Mouse (Mus musculus) megakaryocyte, adult 5-6 weeks (primary cell): ENCODE measurements around the gene Snn. TPM values are rescaled to one million over a fixed set of nuclear protein-coding genes. Genes with fewer than 3 reads are reported as not detected.

Experiments
- ATAC-seq: 2 replicates; pipeline ENCODE4 v1.8.0; 2016; ENCODE audit warnings: mild to moderate bottlenecking, inconsistent platforms; ENCODE audit not compliant: poor library complexity, severe bottlenecking
- total RNA-seq, 2 experiments: library from RNA; stranded (forward) in 1 of 2; stranded (reverse) in 1 of 2; fragments of 153-499, 151-499 nt in 1 of 2; fragments of 221-1000, 200-1000 nt in 1 of 2; gene quantifications; 2 replicates each; pipeline versions ENCODE4 v1.2.3 to v1.2.4; 2015 to 2017

The Snn gene
- total RNA-seq, 2 experiments from 2014 or later: 1.1 to 1.5 TPM

GRCm38 (mm10) chr16:11078216-11078869 is 17.6 kb downstream of the Snn start:
- ATAC-seq: no peak

- ATAC-seq: no peak
Measured at GRCm38 (mm10) chr16:11084181-11084580, 23.4 kb downstream of the Snn start.

GRCm38 (mm10) chr16:11086299-11086698 is 25.6 kb downstream of the Snn start:
- no peak for ATAC-seq

- ATAC-seq: no peak
Measured at GRCm38 (mm10) chr16:11086856-11087588, 26.3 kb downstream of the Snn start.

- no peak for ATAC-seq
Measured at GRCm38 (mm10) chr16:11090836-11091570, 30.3 kb downstream of the Snn start.

- ATAC-seq: no peak
Measured at GRCm38 (mm10) chr16:11092061-11092460, 31.3 kb downstream of the Snn start.

GRCm38 (mm10) chr16:11092523-11092922 is 31.8 kb downstream of the Snn start:
- no peak for ATAC-seq

- ATAC-seq: no peak
Measured at GRCm38 (mm10) chr16:11093717-11094386, 33.1 kb downstream of the Snn start.

- ATAC-seq: no peak
Measured at GRCm38 (mm10) chr16:11097301-11097700, 36.6 kb downstream of the Snn start.

GRCm38 (mm10) chr16:11104905-11105304 is 44.2 kb downstream of the Snn start:
- ATAC-seq: no peak

- ATAC-seq: 0 out of 2 replicates have a peak, but pooled peaks have one; percentile 40
Measured at GRCm38 (mm10) chr16:11109198-11109740, 48.5 kb downstream of the Snn start.

- ATAC-seq: no peak
Measured at GRCm38 (mm10) chr16:11122625-11123024, 61.9 kb downstream of the Snn start.

- no peak for ATAC-seq
Measured at GRCm38 (mm10) chr16:11124110-11124509, 63.4 kb downstream of the Snn start.

Other genes starting within 250 kb of the Snn start
- not detected in 2 replicates for gene Gm11172, start 248.0 kb upstream of the Snn start, total RNA-seq (2015)
- not detected in 2 replicates for gene Gm11172, start 248.0 kb upstream of the Snn start, total RNA-seq (2017)
- gene Rmi2, start 225.9 kb upstream of the Snn start, total RNA-seq (2015): 3.6 and 4.8 TPM in 2 replicates
- gene Rmi2, start 225.9 kb upstream of the Snn start, total RNA-seq (2017): 2.9 TPM in 2 replicates
- gene Litaf, start 5.2 kb downstream of the Snn start, total RNA-seq (2015): 102 and 108 TPM in 2 replicates
- 88.0 and 90.7 TPM in 2 replicates for gene Litaf, start 5.2 kb downstream of the Snn start, total RNA-seq (2017)
- 29.0 and 30.3 TPM in 2 replicates for gene Txndc11, start 73.7 kb downstream of the Snn start, total RNA-seq (2015)
- 19.3 and 22.9 TPM in 2 replicates for gene Txndc11, start 73.7 kb downstream of the Snn start, total RNA-seq (2017)
- gene Zc3h7a, start 115.4 kb downstream of the Snn start, total RNA-seq (2015): 161 and 183 TPM in 2 replicates
- gene Zc3h7a, start 115.4 kb downstream of the Snn start, total RNA-seq (2017): 221 and 259 TPM in 2 replicates
- 69.4 and 88.2 TPM in 2 replicates for gene Rsl1d1, start 142.4 kb downstream of the Snn start, total RNA-seq (2015)
- 74.8 and 86.5 TPM in 2 replicates for gene Rsl1d1, start 142.4 kb downstream of the Snn start, total RNA-seq (2017)
- 238 and 266 TPM in 2 replicates for gene Gspt1, start 193.4 kb downstream of the Snn start, total RNA-seq (2015)
- 65.2 and 68.5 TPM in 2 replicates for gene Gspt1, start 193.4 kb downstream of the Snn start, total RNA-seq (2017)